Comparison of ENCODE assay signal across 9 mouse cellular contexts in genomic region chr2:149422564-149422963, GRCm38 (mm10). TPM values are rescaled to one million over a fixed set of nuclear protein-coding genes. Genes with fewer than 3 reads are reported as not detected.
DNase-seq lines count a peak whose midpoint lies in the region; ATAC-seq and TF ChIP-seq lines count a peak whose summit lies in the region.
"Had no signal": no experiment of that assay in that cellular context is flagged by ENCODE, and none has a peak within 500 bp of the region (broad histone marks: within the 10 kb centered on the region; RNA-seq: fewer than 3 reads in every experiment).

No protein-coding gene starts in this region.

- H3K9me3 ChIP-seq in intestine, postnatal 0 days (ENCODE audit: control insufficient read depth) = no peaks in the 10 kb centered on the region
- no peaks in the 10 kb centered on the region for H3K9me3 ChIP-seq in intestine, embryonic 16.5 days (ENCODE audit: control insufficient read depth, low read length)
- no peaks in the 10 kb centered on the region for H3K9me3 ChIP-seq in forebrain, embryonic 10.5 days
- no peaks in the 10 kb centered on the region for H3K9me3 ChIP-seq in midbrain, postnatal 0 days (ENCODE audit: low read length)

- intact Hi-C loops in heart, postnatal 25 days (cut with DNase I) = loop anchor here (5.0 kb wide), 2 partner anchors 600 to 675 kb away; no protein-coding TSS in a partner anchor

- H3K27ac ChIP-seq in intestine, postnatal 0 days (ENCODE audit: low read depth, low read length) = no peak overlapping the region
- H3K27ac ChIP-seq in intestine, embryonic 16.5 days (ENCODE audit: low read length) = no peak overlapping the region
- H3K27ac ChIP-seq in forebrain, embryonic 10.5 days = no peak overlapping the region
- no peak overlapping the region for H3K27ac ChIP-seq in midbrain, postnatal 0 days (ENCODE audit: low read depth, low read length)

- no peaks in the 10 kb centered on the region for H3K36me3 ChIP-seq in intestine, postnatal 0 days (ENCODE audit: control insufficient read depth, insufficient read depth)
- no peaks in the 10 kb centered on the region for H3K36me3 ChIP-seq in intestine, embryonic 16.5 days (ENCODE audit: control insufficient read depth, insufficient read depth, low read length)
- H3K36me3 ChIP-seq in forebrain, embryonic 10.5 days (replicated peaks) = no peaks in the 10 kb centered on the region
- H3K36me3 ChIP-seq in midbrain, postnatal 0 days (ENCODE audit: insufficient read depth, low read length) = no peaks in the 10 kb centered on the region

- no peak overlapping the region for H3K4me3 ChIP-seq in intestine, postnatal 0 days (ENCODE audit: low read depth, low read length)
- H3K4me3 ChIP-seq in intestine, embryonic 16.5 days (ENCODE audit: low read length) = no peak overlapping the region
- H3K4me3 ChIP-seq in forebrain, embryonic 10.5 days = no peak overlapping the region
- H3K4me3 ChIP-seq in midbrain, postnatal 0 days (ENCODE audit: low read depth, low read length) = no peak overlapping the region
- H3K4me3 ChIP-seq: myocyte had no signal

- H3K4me1 ChIP-seq in intestine, postnatal 0 days (replicated peaks; ENCODE audit: control insufficient read depth, insufficient read depth, low read length) = no peaks in the 10 kb centered on the region
- no peaks in the 10 kb centered on the region for H3K4me1 ChIP-seq in intestine, embryonic 16.5 days (ENCODE audit: control insufficient read depth, insufficient read depth, low read length)
- no peaks in the 10 kb centered on the region for H3K4me1 ChIP-seq in forebrain, embryonic 10.5 days
- no peaks in the 10 kb centered on the region for H3K4me1 ChIP-seq in midbrain, postnatal 0 days (ENCODE audit: insufficient read depth, low read length)

- no peaks in the 10 kb centered on the region for H3K27me3 ChIP-seq in intestine, postnatal 0 days (replicated peaks; ENCODE audit: control insufficient read depth, insufficient read depth, low read length)
- no peaks in the 10 kb centered on the region for H3K27me3 ChIP-seq in intestine, embryonic 16.5 days (replicated peaks; ENCODE audit: control insufficient read depth, insufficient read depth, low read length)
- H3K27me3 ChIP-seq in forebrain, embryonic 10.5 days (ENCODE audit: poor library complexity, severe bottlenecking) = no peaks in the 10 kb centered on the region
- H3K27me3 ChIP-seq in midbrain, postnatal 0 days (ENCODE audit: insufficient read depth, low read length) = no peaks in the 10 kb centered on the region

- peak; percentile 37 for DNase-seq in adrenal gland, postnatal 14 days
- peak; percentile 19 for DNase-seq in forebrain, embryonic 10.5 days (ENCODE audit: extremely low spot score, low spot score)
- DNase-seq in kidney, postnatal 14 days = peak; percentile 2
- peak; percentile 79 for DNase-seq in midbrain, postnatal 0 days (ENCODE audit: low spot score)
- DNase-seq in heart, postnatal 25 days (ENCODE audit: low spot score) = no peak

- WGBS in intestine, postnatal 0 days = 24% methylated on average over 3 of the region's 4 CpGs
- WGBS in intestine, embryonic 16.5 days = 14% methylated on average over 3 of the region's 4 CpGs
- WGBS in forebrain, embryonic 10.5 days = 40% methylated on average over 3 of the region's 4 CpGs
- WGBS in midbrain, postnatal 0 days = 20% methylated on average over 3 of the region's 4 CpGs

- H3K9ac ChIP-seq in intestine, postnatal 0 days (ENCODE audit: low read depth, low read length) = no peak overlapping the region
- H3K9ac ChIP-seq in intestine, embryonic 16.5 days (ENCODE audit: low read depth, low read length) = no peak overlapping the region
- H3K9ac ChIP-seq in midbrain, postnatal 0 days (replicated peaks; ENCODE audit: low read length, poor library complexity, severe bottlenecking) = no peak overlapping the region

- ATAC-seq in intestine, postnatal 0 days = no peak
- no peak for ATAC-seq in intestine, embryonic 16.5 days
- ATAC-seq in midbrain, postnatal 0 days (ENCODE audit: low FRiP score) = peak; percentile 76
- no peak for ATAC-seq in inflammation-experienced regulatory T-cells, adult 6 months

- H3K4me2 ChIP-seq in intestine, postnatal 0 days (replicated peaks; ENCODE audit: low read depth) = no peak overlapping the region
- no peak overlapping the region for H3K4me2 ChIP-seq in intestine, embryonic 16.5 days (ENCODE audit: low read depth, low read length)
- H3K4me2 ChIP-seq in midbrain, postnatal 0 days (ENCODE audit: low read depth, low read length, poor library complexity, severe bottlenecking) = no peak overlapping the region

- peak; percentile 61 for TF ChIP-seq CTCF in intestine, postnatal 0 days (IDR thresholded peaks at IDR 0.05; ENCODE audit: low read depth)
- peak; percentile 76 for TF ChIP-seq CTCF in midbrain, postnatal 0 days (IDR thresholded peaks at IDR 0.05)

RNA-seq across cellular contexts. Expression of gene Cst10, which starts 17.7 kb away (rescaled TPM):
- polyA plus RNA-seq in intestine, postnatal 0 days (2015; fragmentation: Nextera tagmentation; extraction: Ambion mirVana) = not detected in 2 replicates
- polyA plus RNA-seq in intestine, embryonic 16.5 days (2015; fragmentation: Nextera tagmentation; extraction: Ambion mirVana) = not detected in 2 replicates
- not detected in 2 replicates for total RNA-seq in adrenal gland, postnatal 14 days (2021)
- not detected in 2 replicates for polyA plus RNA-seq in forebrain, embryonic 10.5 days (2016; fragmentation: Nextera tagmentation; extraction: Ambion mirVana)
- total RNA-seq in midbrain, postnatal 0 days (2014; rRNA removed) = not detected in 2 replicates
- not detected in 2 replicates for polyA plus RNA-seq in midbrain, postnatal 0 days (2015; fragmentation: Nextera tagmentation; extraction: Ambion mirVana)
- not detected for polyA plus RNA-seq in inflammation-experienced regulatory T-cells, adult 6 months (2017; shearing (Covaris generic))
- total RNA-seq in heart, postnatal 25 days (2021) = not detected
- polyA plus RNA-seq: myocyte had no signal
